Mouse (Mus musculus): ENCODE data around the gene Cast. TPM values are rescaled to one million over a fixed set of nuclear protein-coding genes. Genes with fewer than 3 reads are reported as not detected.

Gene Cast
- polyA plus RNA-seq (2012; rRNA removed): 0.94 and 1.3 TPM in 2 replicates

DNA sequence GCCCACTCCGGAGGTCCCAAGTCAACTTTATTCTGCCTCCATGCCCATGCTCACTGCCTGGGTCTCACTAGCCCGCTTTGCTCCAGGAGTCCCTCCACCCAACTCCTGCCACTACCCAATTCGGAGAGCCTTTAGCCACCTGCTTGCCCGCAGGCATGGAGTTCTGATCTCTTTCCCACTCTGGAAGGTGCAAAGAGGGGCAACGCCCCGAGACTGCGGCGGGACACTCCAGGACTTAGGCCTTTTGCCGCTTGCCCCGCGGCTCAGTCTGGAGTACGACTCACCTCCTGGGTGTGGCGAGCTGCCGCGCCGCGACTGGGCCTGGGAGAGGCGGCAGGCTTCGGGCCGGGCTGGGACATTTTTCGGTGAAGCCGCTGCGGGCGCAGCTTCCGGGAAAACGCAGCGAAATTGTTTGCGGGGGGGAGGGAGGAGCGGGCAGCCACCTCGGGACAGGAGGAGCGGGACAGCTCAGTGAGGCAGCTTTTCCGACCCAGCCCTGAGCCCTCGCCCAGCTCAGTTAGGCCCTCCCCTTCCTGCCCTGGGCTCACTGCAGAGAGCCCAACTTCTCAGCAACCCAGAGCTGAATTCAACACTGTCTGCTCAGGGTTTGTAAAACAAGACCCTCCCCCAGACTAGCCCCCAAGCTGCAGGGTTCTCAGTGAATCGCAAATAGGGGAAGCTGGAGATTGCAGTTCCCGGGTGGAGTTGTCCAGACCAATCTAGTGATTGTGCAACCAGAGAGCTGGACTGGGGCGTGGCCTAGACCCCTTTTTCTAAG lies at the start of gene Cast:
Cast (minus strand) TSS at position 659 of the 778 bp plus-strand sequence.

Other genes with a start within 250 kb of the Cast start
- 0.52 and 1.3 TPM in 2 replicates for gene Erap1, start 169.2 kb downstream of the Cast start, polyA plus RNA-seq (2012; rRNA removed)

Data from stomach, adult 2 months (tissue).